Mouse (Mus musculus): ENCODE measurements around the gene Kiss1r.

DNA sequence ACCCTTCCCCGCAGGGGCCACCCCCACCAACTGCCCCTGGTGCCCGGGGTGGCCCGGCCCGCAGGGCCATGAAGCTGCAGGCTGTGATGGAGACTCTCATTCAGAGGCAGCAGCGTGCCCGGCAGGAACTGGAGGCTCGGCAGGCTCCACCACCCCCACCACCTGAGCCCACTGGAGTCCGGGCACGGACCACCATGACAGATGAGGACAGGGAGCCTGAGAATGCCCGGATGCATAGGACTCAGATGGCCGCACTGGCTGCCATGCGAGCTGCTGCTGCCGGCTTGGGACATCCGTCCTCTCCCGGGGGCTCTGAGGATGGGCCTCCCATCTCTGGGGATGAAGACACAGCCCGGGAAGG, 14.0 kb downstream of the Kiss1r start:
- TF ChIP-seq CTCF (IDR thresholded peaks at IDR 0.05; ENCODE audit: low read depth) (no peak), EP300 (IDR thresholded peaks at IDR 0.05; ENCODE audit: low read depth) (no peak)

Measured in heart, postnatal 0 days (tissue).